Mouse (Mus musculus) lung, embryonic 16.5 days (tissue): ENCODE data around the gene Gatad1. TPM values are rescaled to one million over a fixed set of nuclear protein-coding genes. Genes with fewer than 3 reads are reported as not detected.
"Not testable (repeated sequence)": the region's sequence is repeated elsewhere in the genome, so short reads cannot be mapped to it uniquely, and the experiment has no call there.

Experiments
- ATAC-seq: fragments of 200-750 bp; cut with Nextera tagmentation; 2 replicates; pipeline ENCODE4 v1.8.0; 2017; ENCODE audit warnings: low read depth, mild to moderate bottlenecking, moderate library complexity
- H3K27ac ChIP-seq: fragments of 300-500 bp; sonication (generic); 2 replicates; pipeline ENCODE4 v1.5.1; 2014; ENCODE audit warnings: mild to moderate bottlenecking, control low read depth, low read length
- H3K27me3 ChIP-seq: fragments of 300-500 bp; sonication (generic); 2 replicates; pipeline ENCODE4 v1.6.1; 2014; ENCODE audit warnings: low read depth, low read length, mixed read lengths; ENCODE audit not compliant: control insufficient read depth, insufficient read depth
- H3K36me3 ChIP-seq: fragments of 300-500 bp; sonication (generic); 2 replicates; pipeline ENCODE4 v1.6.1; 2014; ENCODE audit warnings: low read length; ENCODE audit not compliant: control insufficient read depth, insufficient read depth
- H3K4me1 ChIP-seq: fragments of 300-500 bp; sonication (generic); replicated peaks from 2 replicates; pipeline ENCODE4 v1.6.1; 2014; ENCODE audit warnings: low read length, mixed read lengths; ENCODE audit not compliant: control insufficient read depth, insufficient read depth
- H3K4me2 ChIP-seq: fragments of 300-500 bp; sonication (generic); 2 replicates; pipeline ENCODE4 v1.6.1; 2014; ENCODE audit warnings: low read depth, low read length, control low read depth
- H3K4me3 ChIP-seq: fragments of 300-500 bp; sonication (generic); 2 replicates; pipeline ENCODE4 v1.5.1; 2014; ENCODE audit warnings: mild to moderate bottlenecking, low read length, control low read depth
- H3K9ac ChIP-seq: fragments of 300-500 bp; sonication (generic); 2 replicates; pipeline ENCODE4 v1.6.1; 2014; ENCODE audit warnings: low read length, control low read depth
- H3K9me3 ChIP-seq: fragments of 300-500 bp; sonication (generic); 2 replicates; pipeline ENCODE4 v1.6.1; 2016; ENCODE audit warnings: low read length; ENCODE audit not compliant: control insufficient read depth
- WGBS: fragments of 180-500 bp; shearing (Covaris S2); extraction: QIAGEN DNeasy Blood & Tissue Kit; methylation state at CpG from one replicate; pipeline ENCODE4 v1.1.7; 2014; 5-methylcytosine and 5-hydroxymethylcytosine counted together
- polyA plus RNA-seq: library from polyadenylated mRNA; unstranded; fragments of >200 nt; fragmentation: Nextera tagmentation; extraction: Ambion mirVana; gene quantifications from 2 replicates; pipeline ENCODE4 v1.2.1, GENCODE M21; 2015

Gatad1 gene
- polyA plus RNA-seq, 1 experiment from 2014 or later: 65.7 TPM

DNA sequence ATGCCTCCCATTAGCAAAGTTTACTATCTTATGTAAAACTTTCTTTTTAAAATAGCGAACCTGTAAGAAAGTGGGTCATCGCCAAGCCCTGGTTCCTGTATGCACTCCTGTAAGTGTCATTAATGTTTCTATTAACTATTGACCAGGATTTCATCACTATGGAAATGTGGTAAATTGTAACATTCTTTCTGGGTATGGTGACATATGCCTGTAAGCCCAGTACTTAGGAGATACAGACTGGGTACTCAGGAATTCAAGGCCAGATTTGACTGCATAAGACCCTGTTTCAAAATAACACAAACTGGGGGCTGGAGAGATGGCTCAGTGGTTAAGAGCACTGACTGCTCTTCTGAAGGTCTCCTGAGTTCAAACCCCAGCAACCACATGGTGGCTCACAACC lies 8.2 kb upstream of the Gatad1 start:
- WGBS: 91% methylated on average over 2 of the region's 2 CpGs
- H3K9me3 ChIP-seq: no peaks in the 10 kb centered on the region
- no peak overlapping the region for H3K27ac ChIP-seq
- no peak for ATAC-seq
- H3K9ac ChIP-seq: no peak overlapping the region
- no peaks in the 10 kb centered on the region for H3K4me1 ChIP-seq
- no peak overlapping the region for H3K4me2 ChIP-seq
- H3K27me3 ChIP-seq: no peaks in the 10 kb centered on the region
- no peak overlapping the region for H3K4me3 ChIP-seq
- no peaks in the 10 kb centered on the region for H3K36me3 ChIP-seq

DNA sequence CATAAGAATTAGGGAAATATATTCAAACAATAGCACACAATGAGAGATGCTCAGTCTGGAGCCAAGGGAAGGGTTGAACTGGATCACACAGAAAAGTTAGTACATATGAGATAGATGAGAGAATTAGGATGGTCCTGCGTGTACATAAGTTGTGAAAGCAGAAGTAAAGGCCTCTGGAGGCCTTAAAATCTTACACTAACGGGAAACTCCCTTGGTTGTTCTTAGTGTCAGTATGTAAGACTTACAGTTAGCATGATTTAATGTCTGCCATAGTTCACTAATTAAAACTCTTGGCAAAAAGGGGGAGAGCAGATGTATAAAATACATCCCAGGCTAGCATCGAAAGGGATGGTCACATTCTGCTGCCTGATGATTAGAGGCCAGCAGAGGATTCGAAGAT lies 3.2 kb downstream of the Gatad1 start:
- no peak overlapping the region for H3K4me2 ChIP-seq
- H3K4me1 ChIP-seq: no peaks in the 10 kb centered on the region
- H3K27me3 ChIP-seq: no peaks in the 10 kb centered on the region
- no peak overlapping the region for H3K27ac ChIP-seq
- 89% methylated on average over 4 of the region's 4 CpGs for WGBS
- no peak for ATAC-seq
- no peak overlapping the region for H3K9ac ChIP-seq
- H3K4me3 ChIP-seq: no peak overlapping the region
- H3K9me3 ChIP-seq: no peaks in the 10 kb centered on the region
- H3K36me3 ChIP-seq: no peaks in the 10 kb centered on the region

DNA sequence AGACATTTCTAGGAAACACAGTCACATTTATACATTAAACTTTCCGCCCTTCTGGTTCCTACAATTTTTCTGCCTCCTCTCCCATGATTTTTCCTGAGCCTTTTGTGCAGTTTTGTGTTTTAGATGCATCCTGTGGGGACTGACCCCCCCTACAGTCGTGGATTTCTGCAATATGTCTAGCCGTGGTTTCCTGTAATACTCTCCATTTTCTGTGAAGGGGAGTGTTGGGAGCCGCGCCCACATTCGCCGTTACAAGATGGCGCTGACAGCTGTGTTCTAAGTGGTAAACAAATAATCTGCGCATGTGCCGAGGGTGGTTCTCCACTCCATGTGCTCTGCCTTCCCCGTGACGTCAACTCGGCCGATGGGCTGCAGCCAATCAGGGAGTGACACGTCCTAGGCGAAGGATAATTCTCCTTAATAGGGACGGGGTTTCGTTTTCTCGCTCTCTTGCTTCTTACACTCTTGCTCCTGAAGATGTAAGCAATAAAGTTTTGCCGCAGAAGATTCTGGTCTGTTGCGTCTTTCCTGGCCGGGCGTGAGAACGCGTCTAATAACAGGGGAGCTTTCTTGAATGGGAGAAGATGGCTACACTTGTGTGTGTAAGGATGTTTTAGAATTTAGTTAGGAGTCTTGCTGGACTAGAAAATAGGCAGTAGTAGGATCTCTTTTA lies 3.9 kb downstream of the Gatad1 start:
- not testable (repeated sequence) for H3K36me3 ChIP-seq, H3K9me3 ChIP-seq, H3K9ac ChIP-seq, H3K27me3 ChIP-seq, H3K4me3 ChIP-seq, H3K4me1 ChIP-seq, ATAC-seq, H3K27ac ChIP-seq, H3K4me2 ChIP-seq
- WGBS: 86% methylated on average over 14 of the region's 25 CpGs

DNA sequence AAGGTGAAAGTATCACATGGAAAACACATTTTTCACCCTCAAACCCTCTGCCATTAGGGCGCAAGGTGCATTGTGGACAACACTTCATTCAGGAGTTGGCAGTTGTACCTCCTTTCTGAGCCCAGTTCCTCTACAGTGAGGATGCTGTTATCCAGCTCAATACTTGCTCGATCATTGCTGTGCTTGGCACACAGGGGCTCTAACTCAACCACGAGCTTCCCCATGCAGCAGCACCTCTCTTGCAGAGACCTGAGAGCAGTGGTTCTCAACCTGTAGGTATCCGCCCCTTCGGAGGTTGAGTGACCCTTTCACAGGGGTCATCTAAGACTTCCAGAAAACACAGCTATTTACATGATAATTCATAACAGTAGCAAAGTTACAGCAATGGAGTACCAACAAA lies 5.4 kb downstream of the Gatad1 start:
- no peak overlapping the region for H3K4me2 ChIP-seq

DNA sequence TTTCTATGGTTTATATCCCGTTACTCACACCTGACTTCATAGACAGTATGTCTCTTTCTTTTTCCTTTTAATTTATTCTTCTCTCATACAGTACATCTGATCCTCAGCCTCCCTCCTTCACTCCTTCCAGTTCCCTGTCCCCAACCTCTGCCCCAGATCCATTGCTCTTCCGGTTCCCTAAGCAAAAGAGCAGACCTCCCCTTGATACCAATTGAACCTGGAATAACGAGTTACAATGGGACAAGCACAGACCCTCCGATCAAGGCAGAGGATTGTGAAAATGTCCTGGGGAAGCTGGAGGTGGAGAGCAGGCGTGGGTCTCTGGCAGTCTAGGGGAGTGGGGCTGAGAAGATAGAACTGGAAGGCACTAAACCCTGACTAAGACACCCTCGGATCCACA lies 6.1 kb downstream of the Gatad1 start, which contains the start of gene Tmbim7:
Gene Tmbim7 (plus strand): TSS at position 301 of the 400 bp plus-strand sequence.
- no peak for ATAC-seq
- Histone ChIP-seq H3K4me2 (no peak within 1 kb of the TSS), H3K36me3 (no peaks in the 10 kb centered on the region), H3K27ac (no peak within 1 kb of the TSS), H3K4me3 (no peak within 1 kb of the TSS), H3K9ac (no peak within 1 kb of the TSS), H3K4me1 (peaks cover 4% of the 10 kb centered on the region; the same call in 1 of the 2 replicates), H3K27me3 (no peaks in the 10 kb centered on the region), H3K9me3 (no peaks in the 10 kb centered on the region)
- WGBS: 73% methylated on average over 6 of the region's 6 CpGs

More for the DNA sequence above, 5.4 kb downstream of the Gatad1 start:
- ATAC-seq: no peak
- no peaks in the 10 kb centered on the region for H3K27me3 ChIP-seq
- H3K4me1 ChIP-seq: peaks cover 2% of the 10 kb centered on the region; the same call in 1 of the 2 replicates
- H3K27ac ChIP-seq: no peak overlapping the region
- no peaks in the 10 kb centered on the region for H3K36me3 ChIP-seq
- no peak overlapping the region for H3K9ac ChIP-seq
- H3K4me3 ChIP-seq: no peak overlapping the region
- H3K9me3 ChIP-seq: no peaks in the 10 kb centered on the region
- WGBS: 84% methylated on average over 5 of the region's 5 CpGs

DNA sequence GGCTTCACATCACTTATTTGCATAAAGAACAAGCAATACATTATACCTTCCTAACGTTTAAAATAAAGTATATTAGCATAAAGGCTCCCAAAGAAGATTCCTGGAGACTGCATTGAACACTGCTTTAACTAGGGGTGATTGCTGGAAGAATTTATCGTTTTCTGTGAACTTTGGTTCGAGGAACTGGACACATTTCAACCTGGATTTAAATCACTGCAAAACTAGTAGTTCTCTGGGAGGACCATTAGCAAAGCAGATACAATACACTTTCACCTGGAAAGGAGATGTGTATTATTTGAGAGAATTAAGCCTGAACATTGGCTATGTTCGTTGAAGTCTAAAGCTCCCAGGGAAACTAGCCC lies 8.2 kb downstream of the Gatad1 start:
- Histone ChIP-seq H3K27me3 (no peaks in the 10 kb centered on the region), H3K4me3 (no peak overlapping the region), H3K27ac (no peak overlapping the region), H3K9me3 (no peaks in the 10 kb centered on the region), H3K4me2 (no peak overlapping the region), H3K4me1 (peaks cover 7% of the 10 kb centered on the region), H3K36me3 (peaks cover 8% of the 10 kb centered on the region), H3K9ac (no peak overlapping the region)
- WGBS: 67% methylated on average over 4 of the region's 4 CpGs
- no peak for ATAC-seq

DNA sequence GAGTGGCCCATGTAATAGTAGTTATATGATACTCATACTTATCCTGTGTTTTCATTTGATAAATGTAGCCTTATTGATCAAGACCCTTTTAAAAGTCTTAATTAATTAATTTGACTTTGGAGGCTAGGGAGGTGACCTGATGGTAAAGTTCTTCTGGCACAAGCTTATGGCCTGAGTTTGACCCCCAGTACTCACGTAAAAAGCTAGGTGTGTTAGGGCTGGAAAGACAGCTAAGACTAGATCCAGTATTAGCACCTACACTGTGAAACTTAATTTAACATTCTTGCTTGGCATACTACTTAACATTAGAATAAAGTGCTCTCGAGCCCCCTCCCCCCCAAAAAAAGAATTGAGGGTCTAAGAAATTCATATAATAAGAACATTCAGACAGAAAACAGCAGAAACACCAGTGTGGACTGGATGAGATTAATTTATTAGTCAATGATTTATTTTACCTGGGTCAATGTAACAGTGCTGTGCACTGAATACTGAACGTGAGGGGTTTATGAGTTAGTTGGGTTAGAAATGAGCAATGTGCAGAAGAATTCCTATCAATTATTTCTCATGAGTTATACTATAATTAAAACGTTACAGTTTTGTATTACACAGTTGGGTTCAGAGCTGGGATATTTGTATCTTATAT lies 8.7 kb downstream of the Gatad1 start:
- WGBS: 42% methylated on average over 4 of the region's 4 CpGs
- peak overlapping the region; percentile 72 for H3K4me2 ChIP-seq
- no peaks in the 10 kb centered on the region for H3K9me3 ChIP-seq
- peak; percentile 3; the same call in 1 of the 2 replicates for ATAC-seq
- H3K4me1 ChIP-seq: peaks cover 7% of the 10 kb centered on the region
- peaks cover 8% of the 10 kb centered on the region for H3K36me3 ChIP-seq
- peak overlapping the region; percentile 99; the same call in 1 of the 2 replicates for H3K4me3 ChIP-seq
- 0 out of 2 replicates have a peak overlapping the region, but pooled peaks have one; percentile 6 for H3K9ac ChIP-seq
- no peaks in the 10 kb centered on the region for H3K27me3 ChIP-seq
- H3K27ac ChIP-seq: no peak overlapping the region

DNA sequence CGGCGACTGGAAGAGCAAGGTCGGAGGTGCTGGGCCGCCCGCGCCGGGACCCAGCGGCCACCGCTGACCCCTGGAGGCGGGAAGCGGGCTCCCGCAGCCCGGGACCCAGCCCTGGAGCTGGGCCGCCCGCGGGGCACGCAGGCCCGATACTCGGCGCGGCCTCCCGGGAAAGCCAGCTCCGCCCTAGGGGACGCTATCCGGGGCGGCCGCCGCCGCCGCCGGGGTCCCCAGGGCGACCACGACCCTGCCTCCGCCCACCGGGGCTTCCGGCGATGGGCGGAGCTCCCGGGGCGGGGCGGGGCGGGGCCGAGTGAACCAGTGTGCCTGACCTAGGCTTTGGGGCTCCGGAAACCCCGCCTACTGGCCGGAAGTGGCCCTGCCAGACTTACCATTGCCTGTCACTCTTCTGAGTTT lies 9.3 kb downstream of the Gatad1 start:
- Histone ChIP-seq H3K27ac (peak overlapping the region; percentile 95), H3K9ac (peak overlapping the region; percentile 92), H3K4me3 (peak overlapping the region; percentile 99), H3K27me3 (no peaks in the 10 kb centered on the region), H3K9me3 (no peaks in the 10 kb centered on the region), H3K4me2 (peak overlapping the region; percentile 72), H3K4me1 (peaks cover 7% of the 10 kb centered on the region), H3K36me3 (peaks cover 10% of the 10 kb centered on the region)
- WGBS: 1% methylated on average over 26 of the region's 46 CpGs
- ATAC-seq: peak; percentile 97

DNA sequence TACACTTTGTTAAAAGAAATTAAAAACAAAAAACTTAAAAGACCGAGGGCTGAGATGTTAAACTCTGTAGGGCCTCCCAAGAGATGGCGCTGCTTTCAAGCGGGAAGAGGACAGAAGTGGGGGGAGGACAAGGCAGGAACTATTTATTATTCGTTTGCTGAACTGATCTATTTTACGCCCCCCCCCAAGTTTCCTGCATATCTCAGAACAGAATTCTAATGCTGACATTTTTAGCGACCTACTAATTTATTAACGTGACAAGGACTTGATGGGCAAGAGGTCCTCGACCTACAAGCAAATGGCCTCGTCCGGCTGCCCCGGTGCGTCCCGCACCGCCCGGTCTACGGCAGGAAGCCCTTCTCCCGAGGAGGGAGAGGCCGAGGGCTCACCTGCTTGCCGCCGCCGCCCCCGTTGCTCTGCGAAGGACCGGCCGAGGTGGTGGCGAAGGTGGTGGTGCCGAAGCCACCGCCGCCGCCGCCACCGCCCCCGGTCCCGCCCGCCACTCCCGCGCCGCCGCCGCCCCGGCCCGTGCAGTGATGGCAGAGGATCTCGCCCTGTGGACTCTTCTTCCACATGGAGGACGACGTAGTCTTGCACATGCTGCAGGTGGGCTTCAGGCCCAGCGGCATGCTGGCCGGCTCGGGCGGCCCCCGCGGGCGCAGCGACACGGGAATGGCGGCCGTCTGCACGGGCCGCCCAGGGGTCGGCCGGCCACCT lies 9.8 kb downstream of the Gatad1 start:
- Histone ChIP-seq H3K9ac (peak overlapping the region; percentile 92), H3K4me2 (peak overlapping the region; percentile 72), H3K27me3 (no peaks in the 10 kb centered on the region), H3K36me3 (peaks cover 12% of the 10 kb centered on the region), H3K9me3 (no peaks in the 10 kb centered on the region), H3K4me3 (peak overlapping the region; percentile 99), H3K27ac (peak overlapping the region; percentile 95), H3K4me1 (peaks cover 7% of the 10 kb centered on the region)
- WGBS: under 1% methylated on average over 60 of the region's 60 CpGs
- peak; percentile 59 for ATAC-seq
